Mouse (Mus musculus) heart, postnatal 0 days (tissue): Measurements from ENCODE around the gene Sfrp5. TPM values are rescaled to one million over a fixed set of nuclear protein-coding genes. Genes with fewer than 3 reads are reported as not detected.

Source experiments
- ATAC-seq: fragments of 200-750 bp; cut with Nextera tagmentation; 2 replicates; pipeline ENCODE4 v1.8.0; 2017; ENCODE audit warnings: low read depth, moderate number of reproducible peaks, moderate library complexity; ENCODE audit not compliant: insufficient read depth
- DNase-seq: peaks from one replicate; pipeline ENCODE4 v3.0.0-alpha.2; 2016; ENCODE audit warnings: low spot score
- H3K27ac ChIP-seq: fragments of 300-500 bp; sonication (generic); 2 replicates; pipeline ENCODE4 v1.5.1; 2014; ENCODE audit warnings: low read depth, mild to moderate bottlenecking
- H3K27me3 ChIP-seq: fragments of 300-500 bp; sonication (generic); 2 replicates; pipeline ENCODE4 v1.6.1; 2014; ENCODE audit warnings: low read length, mixed read lengths; ENCODE audit not compliant: control insufficient read depth, insufficient read depth
- H3K36me3 ChIP-seq: fragments of 300-500 bp; sonication (generic); replicated peaks from 2 replicates; pipeline ENCODE4 v1.6.1; 2014; ENCODE audit warnings: low read length, mixed read lengths; ENCODE audit not compliant: control insufficient read depth, insufficient read depth
- H3K4me1 ChIP-seq: fragments of 300-500 bp; sonication (generic); 2 replicates; pipeline ENCODE4 v1.6.1; 2014; ENCODE audit warnings: antibody characterized with exemption; ENCODE audit not compliant: control insufficient read depth, insufficient read depth
- H3K4me2 ChIP-seq: fragments of 300-500 bp; sonication (generic); 2 replicates; pipeline ENCODE4 v1.6.1; 2014; ENCODE audit warnings: low read depth, mild to moderate bottlenecking, low read length, moderate library complexity
- H3K4me3 ChIP-seq: fragments of 300-500 bp; sonication (generic); 2 replicates; pipeline ENCODE4 v1.5.1; 2014; ENCODE audit warnings: low read depth, low read length
- H3K9ac ChIP-seq: fragments of 300-500 bp; sonication (generic); replicated peaks from 2 replicates; pipeline ENCODE4 v1.6.1; 2014; ENCODE audit warnings: low read depth, low read length, mixed read lengths
- H3K9me3 ChIP-seq: fragments of 300-500 bp; sonication (generic); replicated peaks from 2 replicates; pipeline ENCODE4 v1.6.1; 2016; ENCODE audit warnings: low read length; ENCODE audit not compliant: control insufficient read depth
- CTCF ChIP-seq: IDR thresholded peaks from 2 replicates; pipeline ENCODE4 v1.5.1; 2016; ENCODE audit warnings: antibody characterized with exemption, control low read depth, low read depth
- EP300 ChIP-seq: IDR thresholded peaks from 2 replicates; pipeline ENCODE4 v1.6.1; 2016; ENCODE audit warnings: antibody characterized with exemption, low read depth
- WGBS: fragments of 180-500 bp; shearing (Covaris S2); extraction: QIAGEN DNeasy Blood & Tissue Kit; methylation state at CpG from one replicate; pipeline ENCODE4 v1.1.7; 2014; 5-methylcytosine and 5-hydroxymethylcytosine counted together
- polyA plus RNA-seq: library from polyadenylated mRNA; unstranded; fragments of >200 nt; fragmentation: Nextera tagmentation; extraction: Ambion mirVana; gene quantifications from 2 replicates; pipeline ENCODE4 v1.2.1, GENCODE M21; 2015
- total RNA-seq: library from RNA; depleted of rRNA; stranded (reverse); fragments of >200 nt; gene quantifications from 2 replicates; pipeline ENCODE4 v1.2.3, GENCODE M21; 2014; ENCODE audit warnings: low replicate concordance

Gene Sfrp5
- total and polyA plus RNA-seq, 2 experiments from 2014 or later, result 1.7 to 4.9 TPM

DNA sequence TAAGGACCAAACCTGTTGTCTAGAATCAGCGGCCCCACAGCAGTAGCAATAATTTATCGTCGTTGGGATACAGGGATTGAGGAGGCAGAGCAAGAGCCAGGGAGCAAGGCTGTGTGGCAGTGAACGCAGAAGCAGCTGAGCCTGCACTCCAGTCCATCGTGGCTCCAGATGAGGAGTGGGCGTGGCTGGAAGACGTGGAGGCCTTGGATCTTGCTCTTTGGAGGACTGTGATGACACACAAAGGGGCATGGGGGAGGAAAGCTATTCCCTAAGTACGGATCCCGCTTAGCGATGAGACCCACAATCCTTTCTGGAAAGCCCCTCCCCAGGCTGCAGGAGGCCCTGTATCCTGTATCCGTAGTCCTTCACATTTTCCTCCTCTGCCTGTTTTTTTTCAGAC is 4.0 kb downstream of the Sfrp5 start:
- peaks cover 52% of the 10 kb centered on the region for H3K27me3 ChIP-seq
- no peak for DNase-seq
- TF ChIP-seq CTCF, result no peak
- no peak for TF ChIP-seq EP300
- H3K4me3 ChIP-seq, result no peak overlapping the region
- H3K4me1 ChIP-seq, result peaks cover 4% of the 10 kb centered on the region
- H3K27ac ChIP-seq, result no peak overlapping the region
- H3K4me2 ChIP-seq, result no peak overlapping the region
- H3K9me3 ChIP-seq, result no peaks in the 10 kb centered on the region
- no peak overlapping the region for H3K9ac ChIP-seq
- no peak for ATAC-seq
- no peaks in the 10 kb centered on the region for H3K36me3 ChIP-seq
- 46% methylated on average over 11 of the region's 11 CpGs for WGBS

- H3K4me1 ChIP-seq, result peaks cover 2% of the 10 kb centered on the region
- DNase-seq (peak; percentile 8), ATAC-seq (no peak)
- 66% methylated on average over 4 of the region's 4 CpGs for WGBS
- H3K36me3 ChIP-seq, result peaks cover 5% of the 10 kb centered on the region
- H3K9ac ChIP-seq, result no peak overlapping the region
- peaks cover 42% of the 10 kb centered on the region for H3K27me3 ChIP-seq
- no peak for TF ChIP-seq CTCF
- no peak for TF ChIP-seq EP300
- no peak overlapping the region for H3K4me3 ChIP-seq
- H3K9me3 ChIP-seq, result no peaks in the 10 kb centered on the region
- no peak overlapping the region for H3K27ac ChIP-seq
- no peak overlapping the region for H3K4me2 ChIP-seq
Measured at GRCm38 (mm10) chr19:42197066-42197465, 5.0 kb downstream of the Sfrp5 start.

DNA sequence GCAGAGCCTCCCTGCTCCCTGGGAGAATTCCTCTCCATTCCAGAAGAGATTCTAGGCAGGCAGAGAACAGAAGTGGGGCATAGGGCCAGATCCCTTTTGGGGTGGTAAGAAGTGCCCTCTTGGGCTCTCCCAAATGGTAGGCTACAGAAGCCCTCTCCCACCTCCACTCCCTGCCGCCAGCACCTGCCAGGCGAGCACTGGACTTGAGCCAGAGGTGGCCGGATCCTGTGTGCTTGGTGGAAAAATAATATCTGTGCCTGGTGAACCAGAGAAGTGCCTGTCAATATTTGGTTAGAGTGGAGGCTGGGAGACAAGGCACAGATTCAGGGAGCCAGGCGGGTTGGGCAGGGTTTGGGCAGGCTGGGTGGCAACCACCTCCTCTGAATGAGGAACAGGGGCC is 5.7 kb downstream of the Sfrp5 start:
- Histone ChIP-seq H3K4me1 (no peaks in the 10 kb centered on the region), H3K9me3 (no peaks in the 10 kb centered on the region), H3K4me2 (no peak overlapping the region), H3K27ac (no peak overlapping the region), H3K9ac (no peak overlapping the region), H3K4me3 (no peak overlapping the region), H3K36me3 (peaks cover 11% of the 10 kb centered on the region), H3K27me3 (peaks cover 35% of the 10 kb centered on the region)
- no peak for ATAC-seq
- DNase-seq, result no peak
- no peak for TF ChIP-seq CTCF
- no peak for TF ChIP-seq EP300
- WGBS, result 64% methylated on average over 4 of the region's 4 CpGs

- Histone ChIP-seq H3K27ac (no peak overlapping the region), H3K9ac (no peak overlapping the region), H3K4me1 (no peaks in the 10 kb centered on the region), H3K9me3 (no peaks in the 10 kb centered on the region), H3K4me3 (no peak overlapping the region), H3K27me3 (peaks cover 5% of the 10 kb centered on the region), H3K36me3 (peaks cover 33% of the 10 kb centered on the region), H3K4me2 (no peak overlapping the region)
- no peak for TF ChIP-seq CTCF
- ATAC-seq, result 0 out of 2 replicates have a peak, but pooled peaks have one; percentile 24
- DNase-seq, result peak; percentile 9
- WGBS, result 38% methylated on average over 2 of the region's 2 CpGs
Measured at GRCm38 (mm10) chr19:42193311-42193710, 8.7 kb downstream of the Sfrp5 start.

- Histone ChIP-seq H3K27me3 (no peaks in the 10 kb centered on the region), H3K27ac (no peak overlapping the region), H3K9me3 (no peaks in the 10 kb centered on the region), H3K4me1 (no peaks in the 10 kb centered on the region), H3K4me2 (no peak overlapping the region), H3K9ac (no peak overlapping the region), H3K4me3 (no peak overlapping the region), H3K36me3 (peaks cover 47% of the 10 kb centered on the region)
- DNase-seq, result peak; percentile 65
- peak; percentile 69 for ATAC-seq
- TF ChIP-seq CTCF, result peak; percentile 86
- TF ChIP-seq EP300, result no peak
- WGBS, result 23% methylated on average over 5 of the region's 5 CpGs
Measured at GRCm38 (mm10) chr19:42190494-42190893, 11.6 kb downstream of the Sfrp5 start.

DNA sequence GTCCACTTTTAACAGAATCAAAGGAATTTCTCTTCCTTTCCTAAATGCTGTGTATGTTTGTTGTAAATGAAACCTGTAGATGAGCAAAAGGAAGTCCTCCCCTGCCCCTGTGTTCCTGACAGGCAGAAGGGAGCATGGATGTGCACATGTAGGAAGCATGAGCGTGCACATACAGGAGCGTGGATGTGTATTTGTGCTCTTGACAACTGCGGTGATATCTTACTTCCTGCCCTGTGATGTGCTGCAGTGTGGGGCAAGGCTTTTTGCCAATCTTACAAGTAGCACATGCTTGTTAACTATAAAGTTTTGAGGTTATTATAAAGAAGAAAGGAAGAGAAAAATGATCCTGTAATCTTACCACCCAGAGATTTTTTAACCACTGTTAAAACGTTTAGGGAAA is 12.3 kb downstream of the Sfrp5 start:
- H3K27me3 ChIP-seq, result no peaks in the 10 kb centered on the region
- ATAC-seq (no peak), DNase-seq (no peak)
- WGBS, result 72% methylated on average over 4 of the region's 4 CpGs
- H3K27ac ChIP-seq, result no peak overlapping the region
- peaks cover 53% of the 10 kb centered on the region for H3K36me3 ChIP-seq
- H3K9me3 ChIP-seq, result no peaks in the 10 kb centered on the region
- H3K4me1 ChIP-seq, result no peaks in the 10 kb centered on the region
- H3K4me3 ChIP-seq, result no peak overlapping the region
- no peak overlapping the region for H3K9ac ChIP-seq
- no peak for TF ChIP-seq CTCF
- no peak for TF ChIP-seq EP300
- no peak overlapping the region for H3K4me2 ChIP-seq
